Mouse (Mus musculus): ENCODE measurements around the gene Olfr1031.
"Not testable (repeated sequence)": the region's sequence is repeated elsewhere in the genome, so short reads cannot be mapped to it uniquely, and the experiment has no call there.

DNA sequence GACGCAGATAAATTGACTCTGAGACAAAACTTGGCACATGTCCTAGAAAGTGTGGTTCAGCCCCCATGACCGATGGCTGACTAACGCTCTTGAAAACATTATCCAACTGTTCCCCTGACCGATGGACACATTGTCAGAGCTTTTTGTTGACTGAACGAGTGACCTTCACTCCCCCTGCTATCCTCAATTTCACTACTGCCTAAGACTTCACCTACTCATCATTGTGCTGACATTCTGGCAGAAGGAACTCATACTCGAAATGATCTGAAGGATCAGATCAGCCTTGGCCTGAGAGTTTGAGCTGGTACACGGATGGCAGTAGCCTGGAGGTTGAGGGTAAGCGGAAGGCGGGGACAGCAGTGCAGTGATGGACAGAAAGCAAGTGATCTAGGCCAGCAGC is 31.4 kb downstream of the Olfr1031 start:
- TF ChIP-seq POLR2A (IDR thresholded peaks at IDR 0.05; ENCODE audit: insufficient read depth, low read length); EP300 (IDR thresholded peaks at IDR 0.05; ENCODE audit: insufficient read depth, low read depth, low read length); CTCF (IDR thresholded peaks at IDR 0.05; ENCODE audit: low read depth, low read length): not testable (repeated sequence)
